9 mouse cellular contexts compared by ENCODE assay signal in genomic region chr6:134921695-134922510, GRCm38 (mm10). TPM values are rescaled to one million over a fixed set of nuclear protein-coding genes. Genes with fewer than 3 reads are reported as not detected.
DNase-seq lines count a peak whose midpoint lies in the region; ATAC-seq and TF ChIP-seq lines count a peak whose summit lies in the region.
"Had no signal": no experiment of that assay in that cellular context is flagged by ENCODE, and none has a peak within 500 bp of the region (broad histone marks: within the 10 kb centered on the region; RNA-seq: fewer than 3 reads in every experiment).

No protein-coding gene starts in this region.

- in situ Hi-C loops in ES-E14 (cut with MboI; ENCODE audit: low sequenced_read_pairs in 2 of 2, unreplicated experiment in 2 of 2) = no loop called here

- peak overlapping the region; percentile 94 for H3K4me2 ChIP-seq in kidney, embryonic 14.5 days (replicated peaks; ENCODE audit: low read depth, low read length)
- H3K4me2 ChIP-seq in embryonic facial prominence, embryonic 13.5 days = peak overlapping the region; percentile 89
- peak overlapping the region; percentile 78 for H3K4me2 ChIP-seq in limb, embryonic 11.5 days (ENCODE audit: low read depth, severe bottlenecking)

- H3K36me3 ChIP-seq in kidney, embryonic 14.5 days (ENCODE audit: control insufficient read depth, insufficient read depth, low read length) = peaks cover 10% of the 10 kb centered on the region; the same call in 1 of the 2 replicates
- H3K36me3 ChIP-seq in ES-E14 (ENCODE audit: control insufficient read depth, insufficient read depth, low read length, poor library complexity, severe bottlenecking) = no peaks in the 10 kb centered on the region; the same call in 1 of the 2 replicates
- H3K36me3 ChIP-seq in embryonic facial prominence, embryonic 13.5 days = no peaks in the 10 kb centered on the region
- H3K36me3 ChIP-seq in limb, embryonic 11.5 days (ENCODE audit: control insufficient read depth, insufficient read depth, low read length) = no peaks in the 10 kb centered on the region

- H3K9ac ChIP-seq in kidney, embryonic 14.5 days (ENCODE audit: low read depth, low read length) = peak overlapping the region; percentile 83
- peak overlapping the region; percentile 5; the same call in 1 of the 2 replicates for H3K9ac ChIP-seq in ES-E14 (ENCODE audit: insufficient read depth, low read depth, low read length, poor library complexity, severe bottlenecking)
- peak overlapping the region; percentile 93 for H3K9ac ChIP-seq in embryonic facial prominence, embryonic 13.5 days
- H3K9ac ChIP-seq in limb, embryonic 11.5 days (ENCODE audit: low read length) = peak overlapping the region; percentile 66

- H3K4me3 ChIP-seq in kidney, embryonic 14.5 days (ENCODE audit: low read length) = peak overlapping the region; percentile 94
- peak overlapping the region; percentile 92 to 97 for H3K4me3 ChIP-seq in ES-E14 (ENCODE audit: insufficient read depth in 1 of 2, low read depth in 1 of 2, low read length in 2 of 2, poor library complexity in 1 of 2, severe bottlenecking in 1 of 2)
- peak overlapping the region; percentile 90 for H3K4me3 ChIP-seq in embryonic facial prominence, embryonic 13.5 days
- H3K4me3 ChIP-seq in limb, embryonic 11.5 days (ENCODE audit: low read depth, low read length) = peak overlapping the region; percentile 91
- H3K4me3 ChIP-seq in olfactory bulb, adult 2 months (ENCODE audit: insufficient read depth, low read depth, low read length) = peak overlapping the region; percentile 75

- TF ChIP-seq CTCF in olfactory bulb, adult 2 months (IDR thresholded peaks at IDR 0.05; ENCODE audit: insufficient read depth, low read depth, low read length) = no peak

- WGBS in kidney, embryonic 14.5 days = 10% methylated on average over 20 of the region's 20 CpGs
- 5% methylated on average over 20 of the region's 20 CpGs for WGBS in embryonic facial prominence, embryonic 13.5 days
- 9% methylated on average over 20 of the region's 20 CpGs for whole genome bisulfite sequencing in limb, embryonic 11.5 days
- WGBS in olfactory bulb, adult 2 months = 8% methylated on average over 20 of the region's 20 CpGs

- H3K4me1 ChIP-seq in kidney, embryonic 14.5 days (ENCODE audit: control insufficient read depth, insufficient read depth, low read length) = peaks cover 7% of the 10 kb centered on the region; the same call in 1 of the 2 replicates
- H3K4me1 ChIP-seq in ES-E14 (ENCODE audit: control insufficient read depth in 2 of 2, insufficient read depth in 2 of 2, low read length in 2 of 2, poor library complexity in 1 of 2) = peaks cover 0 to 11% of the 10 kb centered on the region in 2 experiments; a peak in 2 of 4 replicates
- H3K4me1 ChIP-seq in embryonic facial prominence, embryonic 13.5 days = peaks cover 30% of the 10 kb centered on the region
- peaks cover 6% of the 10 kb centered on the region; the same call in 1 of the 2 replicates for H3K4me1 ChIP-seq in limb, embryonic 11.5 days (ENCODE audit: control insufficient read depth, insufficient read depth, low read length)
- peaks cover 7% of the 10 kb centered on the region for H3K4me1 ChIP-seq in olfactory bulb, adult 2 months (ENCODE audit: control insufficient read depth, insufficient read depth, low read length)

- H3K9me3 ChIP-seq in kidney, embryonic 14.5 days (ENCODE audit: control insufficient read depth, low read length) = no peaks in the 10 kb centered on the region
- H3K9me3 ChIP-seq in ES-E14 (ENCODE audit: control insufficient read depth, insufficient read depth, low read depth, low read length) = no peaks in the 10 kb centered on the region
- no peaks in the 10 kb centered on the region for H3K9me3 ChIP-seq in embryonic facial prominence, embryonic 13.5 days
- H3K9me3 ChIP-seq in limb, embryonic 11.5 days (ENCODE audit: control insufficient read depth, low read length) = no peaks in the 10 kb centered on the region

- no peaks in the 10 kb centered on the region for H3K27me3 ChIP-seq in kidney, embryonic 14.5 days (ENCODE audit: control insufficient read depth, insufficient read depth, low read length)
- H3K27me3 ChIP-seq in embryonic facial prominence, embryonic 13.5 days = no peaks in the 10 kb centered on the region
- no peaks in the 10 kb centered on the region for H3K27me3 ChIP-seq in limb, embryonic 11.5 days (ENCODE audit: control insufficient read depth, insufficient read depth, low read length)

- H3K27ac ChIP-seq in kidney, embryonic 14.5 days (ENCODE audit: low read depth, low read length) = no peak overlapping the region
- H3K27ac ChIP-seq in ES-E14 (ENCODE audit: insufficient read depth, low read depth, low read length, poor library complexity, severe bottlenecking) = no peak overlapping the region
- peak overlapping the region; percentile 97 for H3K27ac ChIP-seq in embryonic facial prominence, embryonic 13.5 days
- no peak overlapping the region for H3K27ac ChIP-seq in limb, embryonic 11.5 days (replicated peaks; ENCODE audit: low read depth, low read length)
- no peak overlapping the region for H3K27ac ChIP-seq in olfactory bulb, adult 2 months (ENCODE audit: insufficient read depth, low read depth, low read length)

- no peak for TF ChIP-seq POLR2A in olfactory bulb, adult 2 months (IDR thresholded peaks at IDR 0.05; ENCODE audit: insufficient read depth, low read depth, low read length)

- DNase-seq in kidney, adult 8-10 months = no peak
- DNase-seq in ES-E14 (ENCODE audit: low read depth, low spot score) = no peak
- DNase-seq in limb, embryonic 11.5 days (ENCODE audit: low spot score) = no peak
- no peak for DNase-seq in ovary, postnatal 14 days (ENCODE audit: low spot score)
- DNase-seq in frontal cortex, postnatal 36 days (ENCODE audit: low spot score in 2 of 2) = no peak

- ATAC-seq in kidney, embryonic 14.5 days (ENCODE audit: low FRiP score, low TSS enrichment) = no peak
- ATAC-seq in embryonic facial prominence, embryonic 13.5 days (ENCODE audit: insufficient number of reproducible peaks, insufficient read depth, low FRiP score, low TSS enrichment, low read depth) = no peak
- ATAC-seq in limb, embryonic 11.5 days (ENCODE audit: insufficient number of reproducible peaks, low FRiP score, low TSS enrichment, low read depth) = no peak

TF ChIP-seq in ES-E14, 5 proteins besides CTCF, POLR2A, EP300 and RAD21:
- TF ChIP-seq ZC3H11A (IDR thresholded peaks at IDR 0.05; ENCODE audit: borderline replicate concordance, low read depth, low read length) = no peak
- TF ChIP-seq CHD2 (IDR thresholded peaks at IDR 0.05; ENCODE audit: low read depth, low read length) = no peak
- no peak for TF ChIP-seq HCFC1 (IDR thresholded peaks at IDR 0.05; ENCODE audit: borderline replicate concordance, insufficient read depth, low read length)
- no peak for TF ChIP-seq MAFK (IDR thresholded peaks at IDR 0.05; ENCODE audit: insufficient read depth, low read depth, low read length)
- no peak for TF ChIP-seq ZNF384 (IDR thresholded peaks at IDR 0.05; ENCODE audit: low read depth, low read length)
TF ChIP-seq in ES-E14: peak in this region for 0.

RNA-seq across cellular contexts. Expression of gene Cdkn1b, which starts 1.7 kb away (rescaled TPM):
- polyA plus RNA-seq in kidney, embryonic 14.5 days (2014; fragmentation: Nextera tagmentation; extraction: Ambion mirVana) = 14.5 and 15.3 TPM in 2 replicates
- total RNA-seq in ES-E14 (2012; rRNA removed) = 10.7 and 15.4 TPM in 2 replicates
- polyA plus RNA-seq in embryonic facial prominence, embryonic 13.5 days (2015; fragmentation: Nextera tagmentation; extraction: Ambion mirVana) = 18.9 and 24.4 TPM in 2 replicates
- 13.7 and 16.1 TPM in 2 replicates for polyA plus RNA-seq in limb, embryonic 11.5 days (2014; fragmentation: Nextera tagmentation; extraction: Ambion mirVana)
- polyA plus RNA-seq in olfactory bulb, adult 2 months (2012; ENCODE audit: insufficient read depth, insufficient read length, low replicate concordance, missing spikeins) = 69.9 TPM in 1 of 2 replicates, not detected in the other

RNA-seq across cellular contexts. Expression of gene Gpr19, which starts 23.5 kb away (rescaled TPM):
- polyA plus RNA-seq in kidney, embryonic 14.5 days (2014; fragmentation: Nextera tagmentation; extraction: Ambion mirVana) = 12.1 and 13.1 TPM in 2 replicates
- 34.7 and 36.3 TPM in 2 replicates for total RNA-seq in ES-E14 (2012; rRNA removed)
- polyA plus RNA-seq in embryonic facial prominence, embryonic 13.5 days (2015; fragmentation: Nextera tagmentation; extraction: Ambion mirVana) = 9.1 TPM in 2 replicates
- polyA plus RNA-seq in limb, embryonic 11.5 days (2014; fragmentation: Nextera tagmentation; extraction: Ambion mirVana) = 8.9 and 9.8 TPM in 2 replicates
- polyA plus RNA-seq in olfactory bulb, adult 2 months (2012; ENCODE audit: insufficient read depth, insufficient read length, low replicate concordance, missing spikeins) = not detected in 2 replicates

RNA-seq across cellular contexts. Expression of gene Apold1, which starts 59.6 kb away (rescaled TPM):
- 4.4 and 4.6 TPM in 2 replicates for polyA plus RNA-seq in kidney, embryonic 14.5 days (2014; fragmentation: Nextera tagmentation; extraction: Ambion mirVana)
- 0.16 and 0.22 TPM in 2 replicates for total RNA-seq in ES-E14 (2012; rRNA removed)
- 3.8 and 4.2 TPM in 2 replicates for polyA plus RNA-seq in embryonic facial prominence, embryonic 13.5 days (2015; fragmentation: Nextera tagmentation; extraction: Ambion mirVana)
- polyA plus RNA-seq in limb, embryonic 11.5 days (2014; fragmentation: Nextera tagmentation; extraction: Ambion mirVana) = 3.0 and 3.4 TPM in 2 replicates
- polyA plus RNA-seq in olfactory bulb, adult 2 months (2012; ENCODE audit: insufficient read depth, insufficient read length, low replicate concordance, missing spikeins) = not detected in 2 replicates
- total RNA-seq: neutrophil, adult 5-6 weeks had no signal

Comparison
In these comparisons a context has a peak if more than half of its experiments do, and no peak if none do; other contexts are left out.
1. H3K9ac ChIP-seq: peak in every context shown above with its lines; median percentile 93 in embryonic facial prominence, embryonic 13.5 days; 83 in kidney, embryonic 14.5 days; 66 in limb, embryonic 11.5 days; 5 in ES-E14.